Mouse (Mus musculus): ENCODE results near the gene Med13l. TPM values are rescaled to one million over a fixed set of nuclear protein-coding genes. Genes with fewer than 3 reads are reported as not detected.

Med13l gene
- polyA plus RNA-seq, 1 experiment from 2014 or later: 12.2 TPM

- no peaks in the 10 kb centered on the region for H3K27me3 ChIP-seq (ENCODE audit: control insufficient read depth, insufficient read depth, low read depth, low read length)
- no peaks in the 10 kb centered on the region for H3K9me3 ChIP-seq (replicated peaks; ENCODE audit: control insufficient read depth, low read length)
- no peak overlapping the region for H3K9ac ChIP-seq (ENCODE audit: low read depth, low read length)
- no peak for ATAC-seq (ENCODE audit: low read depth)
- no peak overlapping the region for H3K4me2 ChIP-seq (ENCODE audit: low read depth, low read length)
- no peaks in the 10 kb centered on the region for H3K36me3 ChIP-seq (ENCODE audit: control insufficient read depth, insufficient read depth)
- no peak overlapping the region for H3K27ac ChIP-seq (ENCODE audit: low read length)
- 51% methylated on average over 9 of the region's 9 CpGs for WGBS (ENCODE audit: insufficient replicate concordance)
- peaks cover 41% of the 10 kb centered on the region for H3K4me1 ChIP-seq (ENCODE audit: control insufficient read depth, low read depth, low read length)
- H3K4me3 ChIP-seq (ENCODE audit: low read depth, low read length): no peak overlapping the region
Observed at GRCm38 (mm10) chr5:118638534-118639109, 78.1 kb downstream of the Med13l start.

GRCm38 (mm10) chr5:118639117-118639707, 78.7 kb downstream of the Med13l start:
- no peaks in the 10 kb centered on the region for H3K27me3 ChIP-seq (ENCODE audit: control insufficient read depth, insufficient read depth, low read depth, low read length)
- H3K36me3 ChIP-seq (ENCODE audit: control insufficient read depth, insufficient read depth): no peaks in the 10 kb centered on the region
- H3K4me2 ChIP-seq (ENCODE audit: low read depth, low read length): no peak overlapping the region
- H3K4me3 ChIP-seq (ENCODE audit: low read depth, low read length): no peak overlapping the region
- 68% methylated on average over 5 of the region's 5 CpGs for WGBS (ENCODE audit: insufficient replicate concordance)
- H3K4me1 ChIP-seq (ENCODE audit: control insufficient read depth, low read depth, low read length): peaks cover 46% of the 10 kb centered on the region
- no peaks in the 10 kb centered on the region for H3K9me3 ChIP-seq (replicated peaks; ENCODE audit: control insufficient read depth, low read length)
- no peak overlapping the region for H3K27ac ChIP-seq (ENCODE audit: low read length)
- no peak overlapping the region for H3K9ac ChIP-seq (ENCODE audit: low read depth, low read length)
- ATAC-seq (ENCODE audit: low read depth): no peak

GRCm38 (mm10) chr5:118644041-118644440, 83.6 kb downstream of the Med13l start:
- Histone ChIP-seq H3K4me2 (ENCODE audit: low read depth, low read length) (peak overlapping the region; percentile 25), H3K27ac (ENCODE audit: low read length) (no peak overlapping the region), H3K9ac (ENCODE audit: low read depth, low read length) (no peak overlapping the region), H3K4me1 (ENCODE audit: control insufficient read depth, low read depth, low read length) (peaks cover 54% of the 10 kb centered on the region), H3K36me3 (ENCODE audit: control insufficient read depth, insufficient read depth) (no peaks in the 10 kb centered on the region), H3K4me3 (ENCODE audit: low read depth, low read length) (no peak overlapping the region), H3K9me3 (replicated peaks; ENCODE audit: control insufficient read depth, low read length) (no peaks in the 10 kb centered on the region), H3K27me3 (ENCODE audit: control insufficient read depth, insufficient read depth, low read depth, low read length) (no peaks in the 10 kb centered on the region)
- ATAC-seq (ENCODE audit: low read depth): peak; percentile 49
- WGBS (ENCODE audit: insufficient replicate concordance): 16% methylated on average over 12 of the region's 12 CpGs

- H3K9ac ChIP-seq (ENCODE audit: low read depth, low read length): no peak overlapping the region
- 46% methylated on average over 8 of the region's 8 CpGs for WGBS (ENCODE audit: insufficient replicate concordance)
- no peak for ATAC-seq (ENCODE audit: low read depth)
- no peaks in the 10 kb centered on the region for H3K36me3 ChIP-seq (ENCODE audit: control insufficient read depth, insufficient read depth)
- H3K9me3 ChIP-seq (replicated peaks; ENCODE audit: control insufficient read depth, low read length): no peaks in the 10 kb centered on the region
- H3K4me2 ChIP-seq (ENCODE audit: low read depth, low read length): no peak overlapping the region; the same call in 1 of the 2 replicates
- H3K27me3 ChIP-seq (ENCODE audit: control insufficient read depth, insufficient read depth, low read depth, low read length): no peaks in the 10 kb centered on the region
- peaks cover 54% of the 10 kb centered on the region for H3K4me1 ChIP-seq (ENCODE audit: control insufficient read depth, low read depth, low read length)
- no peak overlapping the region for H3K4me3 ChIP-seq (ENCODE audit: low read depth, low read length)
- no peak overlapping the region for H3K27ac ChIP-seq (ENCODE audit: low read length)
Observed at GRCm38 (mm10) chr5:118644511-118644910, 84.0 kb downstream of the Med13l start.

- Histone ChIP-seq H3K4me2 (ENCODE audit: low read depth, low read length) (no peak overlapping the region), H3K36me3 (ENCODE audit: control insufficient read depth, insufficient read depth) (no peaks in the 10 kb centered on the region), H3K4me3 (ENCODE audit: low read depth, low read length) (no peak overlapping the region), H3K27ac (ENCODE audit: low read length) (no peak overlapping the region), H3K9ac (ENCODE audit: low read depth, low read length) (no peak overlapping the region), H3K9me3 (replicated peaks; ENCODE audit: control insufficient read depth, low read length) (no peaks in the 10 kb centered on the region), H3K27me3 (ENCODE audit: control insufficient read depth, insufficient read depth, low read depth, low read length) (no peaks in the 10 kb centered on the region), H3K4me1 (ENCODE audit: control insufficient read depth, low read depth, low read length) (peaks cover 54% of the 10 kb centered on the region)
- WGBS (ENCODE audit: insufficient replicate concordance): 59% methylated on average over 10 of the region's 10 CpGs
- ATAC-seq (ENCODE audit: low read depth): peak; percentile 31; the same call in 1 of the 2 replicates
Observed at GRCm38 (mm10) chr5:118645196-118645805, 84.8 kb downstream of the Med13l start.

- no peaks in the 10 kb centered on the region for H3K36me3 ChIP-seq (ENCODE audit: control insufficient read depth, insufficient read depth)
- WGBS (ENCODE audit: insufficient replicate concordance): 70% methylated on average over 5 of the region's 5 CpGs
- no peak overlapping the region for H3K27ac ChIP-seq (ENCODE audit: low read length)
- ATAC-seq (ENCODE audit: low read depth): no peak
- no peak overlapping the region for H3K9ac ChIP-seq (ENCODE audit: low read depth, low read length)
- peaks cover 55% of the 10 kb centered on the region for H3K4me1 ChIP-seq (ENCODE audit: control insufficient read depth, low read depth, low read length)
- no peak overlapping the region for H3K4me3 ChIP-seq (ENCODE audit: low read depth, low read length)
- H3K27me3 ChIP-seq (ENCODE audit: control insufficient read depth, insufficient read depth, low read depth, low read length): no peaks in the 10 kb centered on the region
- no peak overlapping the region for H3K4me2 ChIP-seq (ENCODE audit: low read depth, low read length)
- H3K9me3 ChIP-seq (replicated peaks; ENCODE audit: control insufficient read depth, low read length): no peaks in the 10 kb centered on the region
Observed at GRCm38 (mm10) chr5:118646897-118647296, 86.4 kb downstream of the Med13l start.

GRCm38 (mm10) chr5:118647384-118647783, 86.9 kb downstream of the Med13l start:
- Histone ChIP-seq H3K27me3 (ENCODE audit: control insufficient read depth, insufficient read depth, low read depth, low read length) (no peaks in the 10 kb centered on the region), H3K9me3 (replicated peaks; ENCODE audit: control insufficient read depth, low read length) (no peaks in the 10 kb centered on the region), H3K9ac (ENCODE audit: low read depth, low read length) (no peak overlapping the region), H3K4me2 (ENCODE audit: low read depth, low read length) (no peak overlapping the region), H3K4me3 (ENCODE audit: low read depth, low read length) (no peak overlapping the region), H3K36me3 (ENCODE audit: control insufficient read depth, insufficient read depth) (no peaks in the 10 kb centered on the region), H3K4me1 (ENCODE audit: control insufficient read depth, low read depth, low read length) (peaks cover 53% of the 10 kb centered on the region), H3K27ac (ENCODE audit: low read length) (no peak overlapping the region)
- ATAC-seq (ENCODE audit: low read depth): no peak
- WGBS (ENCODE audit: insufficient replicate concordance): 24% methylated on average over 6 of the region's 6 CpGs

- ATAC-seq (ENCODE audit: low read depth): no peak
- Histone ChIP-seq H3K27ac (ENCODE audit: low read length) (no peak overlapping the region), H3K9me3 (replicated peaks; ENCODE audit: control insufficient read depth, low read length) (no peaks in the 10 kb centered on the region), H3K4me3 (ENCODE audit: low read depth, low read length) (no peak overlapping the region), H3K27me3 (ENCODE audit: control insufficient read depth, insufficient read depth, low read depth, low read length) (no peaks in the 10 kb centered on the region), H3K4me1 (ENCODE audit: control insufficient read depth, low read depth, low read length) (peaks cover 37% of the 10 kb centered on the region), H3K4me2 (ENCODE audit: low read depth, low read length) (no peak overlapping the region), H3K9ac (ENCODE audit: low read depth, low read length) (no peak overlapping the region), H3K36me3 (ENCODE audit: control insufficient read depth, insufficient read depth) (no peaks in the 10 kb centered on the region)
- 81% methylated on average over 10 of the region's 10 CpGs for WGBS (ENCODE audit: insufficient replicate concordance)
Observed at GRCm38 (mm10) chr5:118649215-118650006, 88.9 kb downstream of the Med13l start.
